Mouse (Mus musculus): ENCODE measurements around the gene Nrxn2. TPM values are rescaled to one million over a fixed set of nuclear protein-coding genes. Genes with fewer than 3 reads are reported as not detected.

Gene Nrxn2
- polyA plus RNA-seq, 1 experiment from 2014 or later = 14.5 TPM

DNA sequence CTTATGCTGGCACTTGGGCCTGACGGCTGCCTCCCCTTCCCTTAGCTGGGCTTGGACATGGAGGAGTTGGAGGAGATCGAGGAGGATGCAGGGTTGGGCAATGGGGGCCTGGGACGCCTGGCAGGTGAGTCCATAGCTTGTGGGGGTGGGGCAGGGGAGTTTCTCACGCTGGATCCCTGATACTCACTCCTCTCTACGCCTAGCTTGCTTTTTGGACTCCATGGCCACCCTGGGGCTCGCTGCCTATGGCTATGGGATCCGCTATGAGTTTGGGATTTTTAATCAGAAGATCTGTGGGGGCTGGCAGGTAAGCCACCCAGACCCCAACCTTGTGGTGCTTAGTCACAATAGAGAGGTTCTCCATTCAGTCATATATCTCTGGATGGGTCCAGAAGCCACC, 32.7 kb upstream of the Nrxn2 start:
- H3K9ac ChIP-seq (ENCODE audit: low read length) = no peak overlapping the region
- WGBS = 87% methylated on average over 7 of the region's 7 CpGs
- no peak overlapping the region for H3K4me2 ChIP-seq (ENCODE audit: low read depth)
- DNase-seq (ENCODE audit: low spot score) (no peak), ATAC-seq (ENCODE audit: insufficient read depth, low FRiP score, low TSS enrichment) (no peak)
- H3K27ac ChIP-seq (ENCODE audit: low read depth, low read length) = no peak overlapping the region
- no peaks in the 10 kb centered on the region for H3K36me3 ChIP-seq (ENCODE audit: control insufficient read depth, insufficient read depth, low read length)
- 0 out of 2 replicates have a peak, but pooled peaks cover 7% of the 10 kb centered on the region for H3K4me1 ChIP-seq (ENCODE audit: control insufficient read depth, insufficient read depth, low read length)
- no peaks in the 10 kb centered on the region for H3K27me3 ChIP-seq (ENCODE audit: control insufficient read depth, insufficient read depth, low read length)
- no peak overlapping the region for H3K4me3 ChIP-seq (ENCODE audit: low read depth, low read length)
- no peaks in the 10 kb centered on the region for H3K9me3 ChIP-seq (ENCODE audit: control insufficient read depth, low read length)

DNA sequence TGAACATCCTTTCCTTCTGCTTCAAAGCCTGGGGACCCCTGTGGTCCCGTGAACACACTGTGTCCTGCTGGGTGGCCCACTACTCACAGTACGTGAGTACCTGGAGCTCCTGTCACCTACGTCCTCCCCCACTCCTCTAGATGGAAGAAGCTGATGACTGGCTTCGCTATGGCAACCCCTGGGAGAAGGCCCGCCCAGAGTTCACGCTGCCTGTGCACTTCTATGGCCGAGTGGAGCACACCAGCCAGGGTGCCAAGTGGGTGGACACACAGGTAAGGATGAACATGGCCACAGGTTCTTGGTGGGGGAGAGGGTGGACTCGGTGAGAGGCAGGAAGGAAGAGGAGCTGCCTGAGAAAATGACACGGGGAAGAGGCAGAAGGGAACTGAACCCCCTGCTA, 32.3 kb upstream of the Nrxn2 start:
- Histone ChIP-seq H3K4me2 (ENCODE audit: low read depth) (no peak overlapping the region), H3K36me3 (ENCODE audit: control insufficient read depth, insufficient read depth, low read length) (no peaks in the 10 kb centered on the region), H3K27ac (ENCODE audit: low read depth, low read length) (no peak overlapping the region), H3K9ac (ENCODE audit: low read length) (no peak overlapping the region), H3K27me3 (ENCODE audit: control insufficient read depth, insufficient read depth, low read length) (no peaks in the 10 kb centered on the region), H3K4me3 (ENCODE audit: low read depth, low read length) (no peak overlapping the region), H3K9me3 (ENCODE audit: control insufficient read depth, low read length) (no peaks in the 10 kb centered on the region), H3K4me1 (ENCODE audit: control insufficient read depth, insufficient read depth, low read length) (0 out of 2 replicates have a peak, but pooled peaks cover 7% of the 10 kb centered on the region)
- ATAC-seq (ENCODE audit: insufficient read depth, low FRiP score, low TSS enrichment) = no peak
- WGBS = 67% methylated on average over 9 of the region's 9 CpGs
- DNase-seq (ENCODE audit: low spot score) = no peak

DNA sequence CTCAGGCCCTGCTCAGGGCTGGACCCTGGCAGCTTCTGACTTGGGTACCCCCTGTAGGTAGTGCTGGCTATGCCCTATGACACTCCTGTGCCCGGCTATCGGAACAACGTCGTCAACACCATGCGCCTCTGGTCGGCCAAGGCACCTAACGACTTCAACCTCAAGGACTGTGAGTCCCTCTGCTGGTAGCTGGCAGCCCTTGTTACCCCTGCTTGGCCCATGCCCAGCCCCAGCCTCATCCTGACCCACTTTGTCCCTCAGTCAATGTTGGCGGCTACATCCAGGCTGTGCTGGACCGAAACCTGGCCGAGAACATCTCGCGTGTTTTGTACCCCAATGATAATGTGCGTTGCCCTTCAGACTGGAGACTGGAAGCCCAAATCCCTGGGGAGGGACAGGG, 30.5 kb upstream of the Nrxn2 start:
- DNase-seq (ENCODE audit: low spot score) (no peak), ATAC-seq (ENCODE audit: insufficient read depth, low FRiP score, low TSS enrichment) (no peak)
- 82% methylated on average over 13 of the region's 13 CpGs for WGBS
- Histone ChIP-seq H3K4me1 (ENCODE audit: control insufficient read depth, insufficient read depth, low read length) (0 out of 2 replicates have a peak, but pooled peaks cover 7% of the 10 kb centered on the region), H3K27me3 (ENCODE audit: control insufficient read depth, insufficient read depth, low read length) (no peaks in the 10 kb centered on the region), H3K9ac (ENCODE audit: low read length) (no peak overlapping the region), H3K27ac (ENCODE audit: low read depth, low read length) (no peak overlapping the region), H3K4me3 (ENCODE audit: low read depth, low read length) (no peak overlapping the region), H3K9me3 (ENCODE audit: control insufficient read depth, low read length) (no peaks in the 10 kb centered on the region), H3K36me3 (ENCODE audit: control insufficient read depth, insufficient read depth, low read length) (no peaks in the 10 kb centered on the region), H3K4me2 (ENCODE audit: low read depth) (no peak overlapping the region)

DNA sequence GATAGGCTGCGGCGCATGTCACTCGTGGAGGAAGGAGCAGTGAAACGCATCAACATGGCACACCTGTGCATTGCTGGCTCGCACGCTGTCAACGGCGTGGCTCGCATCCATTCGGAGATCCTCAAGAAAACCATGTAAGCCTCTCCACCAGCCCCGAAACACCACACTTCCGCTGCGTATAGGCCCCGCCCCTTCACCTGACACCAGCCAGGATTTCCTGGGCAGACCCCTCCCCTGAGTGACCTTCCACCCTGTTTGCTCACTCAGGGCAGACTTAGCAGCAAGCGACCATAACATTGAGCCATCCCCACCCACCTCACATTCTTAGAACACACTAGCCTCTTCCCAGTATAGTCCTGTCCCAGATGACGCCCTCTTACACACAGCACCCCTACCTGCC, 28.7 kb upstream of the Nrxn2 start:
- peak overlapping the region; percentile 39 for H3K4me2 ChIP-seq (ENCODE audit: low read depth)
- ATAC-seq (ENCODE audit: insufficient read depth, low FRiP score, low TSS enrichment) = no peak
- H3K4me1 ChIP-seq (ENCODE audit: control insufficient read depth, insufficient read depth, low read length) = 0 out of 2 replicates have a peak, but pooled peaks cover 3% of the 10 kb centered on the region
- no peak for DNase-seq (ENCODE audit: low spot score)
- no peaks in the 10 kb centered on the region for H3K27me3 ChIP-seq (ENCODE audit: control insufficient read depth, insufficient read depth, low read length)
- H3K27ac ChIP-seq (ENCODE audit: low read depth, low read length) = no peak overlapping the region
- no peak overlapping the region for H3K4me3 ChIP-seq (ENCODE audit: low read depth, low read length)
- 8% methylated on average over 16 of the region's 16 CpGs for WGBS
- H3K36me3 ChIP-seq (ENCODE audit: control insufficient read depth, insufficient read depth, low read length) = no peaks in the 10 kb centered on the region
- H3K9me3 ChIP-seq (ENCODE audit: control insufficient read depth, low read length) = no peaks in the 10 kb centered on the region
- H3K9ac ChIP-seq (ENCODE audit: low read length) = no peak overlapping the region

DNA sequence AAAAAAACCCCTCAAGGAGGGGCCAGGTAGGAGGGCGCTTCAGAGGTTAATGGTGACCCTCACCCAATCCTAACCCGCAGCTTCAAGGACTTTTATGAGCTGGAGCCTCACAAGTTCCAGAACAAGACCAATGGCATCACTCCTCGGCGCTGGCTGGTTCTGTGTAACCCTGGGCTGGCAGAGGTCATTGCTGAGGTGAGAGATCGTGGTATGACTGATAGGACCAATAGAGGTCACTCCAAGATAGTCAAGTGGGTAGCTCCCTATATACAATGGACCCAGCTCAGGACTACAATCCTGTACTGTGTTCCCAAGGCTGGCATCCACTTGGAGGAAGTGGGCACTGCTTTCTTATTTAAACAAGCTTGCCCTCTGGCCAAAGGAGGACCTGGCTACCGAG, 28.3 kb upstream of the Nrxn2 start:
- no peak overlapping the region for H3K4me3 ChIP-seq (ENCODE audit: low read depth, low read length)
- no peak for ATAC-seq (ENCODE audit: insufficient read depth, low FRiP score, low TSS enrichment)
- 62% methylated on average over 6 of the region's 6 CpGs for WGBS
- no peaks in the 10 kb centered on the region for H3K36me3 ChIP-seq (ENCODE audit: control insufficient read depth, insufficient read depth, low read length)
- no peak overlapping the region for H3K4me2 ChIP-seq (ENCODE audit: low read depth)
- no peak overlapping the region for H3K27ac ChIP-seq (ENCODE audit: low read depth, low read length)
- no peaks in the 10 kb centered on the region for H3K27me3 ChIP-seq (ENCODE audit: control insufficient read depth, insufficient read depth, low read length)
- H3K9ac ChIP-seq (ENCODE audit: low read length) = no peak overlapping the region
- no peak for DNase-seq (ENCODE audit: low spot score)
- H3K9me3 ChIP-seq (ENCODE audit: control insufficient read depth, low read length) = no peaks in the 10 kb centered on the region
- H3K4me1 ChIP-seq (ENCODE audit: control insufficient read depth, insufficient read depth, low read length) = 0 out of 2 replicates have a peak, but pooled peaks cover 3% of the 10 kb centered on the region

DNA sequence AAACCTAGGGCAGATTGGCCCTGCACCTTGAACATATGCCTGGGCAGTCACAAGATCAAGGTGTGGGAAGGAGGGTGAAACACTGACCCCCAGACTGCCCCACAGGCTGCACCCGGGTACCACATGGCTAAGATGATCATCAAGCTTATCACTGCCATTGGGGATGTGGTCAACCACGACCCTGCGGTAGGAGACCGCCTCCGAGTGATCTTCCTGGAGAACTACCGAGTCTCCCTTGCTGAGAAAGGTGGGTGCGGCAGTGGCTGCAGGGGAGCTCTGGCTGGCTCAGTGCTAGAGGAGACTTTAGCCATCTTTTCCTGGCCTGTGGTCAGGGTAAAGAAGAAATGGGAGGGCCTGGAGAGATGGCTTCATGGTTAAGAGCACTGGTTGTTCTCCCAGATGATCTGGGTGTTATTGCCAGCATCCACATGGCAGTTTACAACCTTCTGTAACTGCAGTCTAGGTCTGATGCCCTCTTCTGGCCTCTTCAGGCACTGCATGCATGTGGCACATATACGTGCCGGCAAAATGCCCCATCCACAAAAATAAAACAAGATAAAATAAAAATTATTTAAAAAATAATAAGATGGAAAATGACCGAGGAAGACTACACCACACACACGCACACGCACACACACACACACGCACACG, 25.7 kb upstream of the Nrxn2 start:
- H3K4me3 ChIP-seq (ENCODE audit: low read depth, low read length) = no peak overlapping the region
- WGBS = 89% methylated on average over 14 of the region's 14 CpGs
- H3K9me3 ChIP-seq (ENCODE audit: control insufficient read depth, low read length) = no peaks in the 10 kb centered on the region
- H3K9ac ChIP-seq (ENCODE audit: low read length) = no peak overlapping the region
- DNase-seq (ENCODE audit: low spot score) = no peak
- H3K27ac ChIP-seq (ENCODE audit: low read depth, low read length) = no peak overlapping the region
- H3K27me3 ChIP-seq (ENCODE audit: control insufficient read depth, insufficient read depth, low read length) = no peaks in the 10 kb centered on the region
- no peak overlapping the region for H3K4me2 ChIP-seq (ENCODE audit: low read depth)
- ATAC-seq (ENCODE audit: insufficient read depth, low FRiP score, low TSS enrichment) = no peak
- H3K4me1 ChIP-seq (ENCODE audit: control insufficient read depth, insufficient read depth, low read length) = 0 out of 2 replicates have a peak, but pooled peaks cover 3% of the 10 kb centered on the region
- no peaks in the 10 kb centered on the region for H3K36me3 ChIP-seq (ENCODE audit: control insufficient read depth, insufficient read depth, low read length)

DNA sequence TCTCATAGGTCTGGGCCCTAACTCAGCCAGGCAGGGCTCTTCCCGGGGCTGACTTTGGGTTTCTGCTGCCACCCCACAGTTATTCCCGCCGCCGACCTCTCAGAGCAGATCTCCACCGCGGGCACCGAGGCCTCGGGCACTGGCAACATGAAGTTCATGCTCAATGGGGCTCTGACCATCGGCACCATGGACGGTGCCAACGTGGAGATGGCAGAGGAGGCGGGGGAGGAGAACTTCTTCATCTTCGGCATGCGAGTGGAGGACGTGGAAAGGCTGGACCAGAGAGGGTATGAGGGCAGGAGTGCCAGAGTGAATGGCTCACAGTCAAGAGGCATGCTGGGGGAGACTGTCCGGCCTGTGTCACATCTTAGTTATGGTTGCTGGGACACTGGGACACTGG, 24.9 kb upstream of the Nrxn2 start:
- no peak overlapping the region for H3K27ac ChIP-seq (ENCODE audit: low read depth, low read length)
- H3K4me2 ChIP-seq (ENCODE audit: low read depth) = no peak overlapping the region
- no peak overlapping the region for H3K4me3 ChIP-seq (ENCODE audit: low read depth, low read length)
- H3K9ac ChIP-seq (ENCODE audit: low read length) = no peak overlapping the region
- H3K27me3 ChIP-seq (ENCODE audit: control insufficient read depth, insufficient read depth, low read length) = no peaks in the 10 kb centered on the region
- no peaks in the 10 kb centered on the region for H3K36me3 ChIP-seq (ENCODE audit: control insufficient read depth, insufficient read depth, low read length)
- ATAC-seq (ENCODE audit: insufficient read depth, low FRiP score, low TSS enrichment) = no peak
- H3K9me3 ChIP-seq (ENCODE audit: control insufficient read depth, low read length) = no peaks in the 10 kb centered on the region
- no peak for DNase-seq (ENCODE audit: low spot score)
- peaks cover 5% of the 10 kb centered on the region; the same call in 1 of the 2 replicates for H3K4me1 ChIP-seq (ENCODE audit: control insufficient read depth, insufficient read depth, low read length)
- 92% methylated on average over 16 of the region's 16 CpGs for WGBS

DNA sequence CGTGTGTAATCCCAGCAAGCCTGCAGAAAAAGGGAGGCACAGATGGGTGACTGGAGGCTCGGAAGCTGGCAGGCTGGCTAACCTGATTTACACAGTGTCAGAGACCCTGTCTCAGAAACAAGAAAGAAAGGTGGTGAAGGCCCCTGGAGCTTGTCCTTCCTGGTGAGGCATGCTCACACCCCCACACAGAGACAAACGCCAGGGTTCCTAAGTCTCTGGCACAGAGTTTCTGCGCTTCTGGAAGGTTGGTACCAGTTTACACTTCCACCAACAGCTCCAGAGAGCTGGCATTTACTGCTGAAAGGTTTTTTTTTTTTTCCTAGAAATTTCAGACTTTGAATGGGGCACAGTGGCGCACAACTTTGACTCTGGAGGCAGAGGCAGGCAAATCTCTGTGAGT, 22.3 kb upstream of the Nrxn2 start:
- Histone ChIP-seq H3K9me3 (ENCODE audit: control insufficient read depth, low read length) (no peaks in the 10 kb centered on the region), H3K27me3 (ENCODE audit: control insufficient read depth, insufficient read depth, low read length) (peaks cover 20% of the 10 kb centered on the region), H3K4me3 (ENCODE audit: low read depth, low read length) (no peak overlapping the region), H3K4me1 (ENCODE audit: control insufficient read depth, insufficient read depth, low read length) (peaks cover 21% of the 10 kb centered on the region), H3K36me3 (ENCODE audit: control insufficient read depth, insufficient read depth, low read length) (no peaks in the 10 kb centered on the region), H3K27ac (ENCODE audit: low read depth, low read length) (no peak overlapping the region), H3K9ac (ENCODE audit: low read length) (no peak overlapping the region), H3K4me2 (ENCODE audit: low read depth) (no peak overlapping the region)
- ATAC-seq (ENCODE audit: insufficient read depth, low FRiP score, low TSS enrichment) (no peak), DNase-seq (ENCODE audit: low spot score) (no peak)
- WGBS = 89% methylated on average over 5 of the region's 5 CpGs

DNA sequence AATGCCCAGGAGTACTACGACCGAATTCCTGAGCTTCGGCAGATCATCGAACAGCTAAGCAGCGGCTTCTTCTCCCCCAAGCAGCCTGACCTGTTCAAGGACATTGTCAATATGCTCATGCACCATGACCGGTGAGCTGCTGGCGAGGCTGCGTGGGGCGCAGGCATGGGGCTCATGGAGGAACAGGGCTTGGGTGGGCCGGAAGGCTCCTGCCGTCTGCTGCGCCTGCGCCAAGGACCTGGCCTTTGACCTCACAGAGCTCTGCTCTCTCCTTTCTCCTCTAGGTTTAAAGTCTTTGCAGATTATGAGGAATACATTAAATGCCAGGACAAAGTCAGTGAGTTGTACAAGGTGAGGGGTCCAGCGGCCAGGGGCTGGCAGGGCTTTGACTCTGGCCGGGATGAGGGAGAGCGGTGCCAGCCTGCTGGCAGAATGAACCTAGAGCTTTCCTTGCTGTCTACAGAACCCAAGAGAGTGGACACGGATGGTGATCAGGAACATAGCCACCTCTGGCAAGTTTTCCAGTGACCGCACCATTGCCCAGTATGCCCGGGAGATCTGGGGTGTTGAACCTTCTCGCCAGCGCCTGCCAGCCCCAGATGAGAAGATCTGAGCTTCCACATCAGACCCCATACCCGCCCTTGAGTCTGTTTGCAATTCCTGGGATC, 20.8 kb upstream of the Nrxn2 start:
- H3K4me3 ChIP-seq (ENCODE audit: low read depth, low read length) = no peak overlapping the region
- no peak overlapping the region for H3K27ac ChIP-seq (ENCODE audit: low read depth, low read length)
- H3K36me3 ChIP-seq (ENCODE audit: control insufficient read depth, insufficient read depth, low read length) = no peaks in the 10 kb centered on the region
- no peaks in the 10 kb centered on the region for H3K9me3 ChIP-seq (ENCODE audit: control insufficient read depth, low read length)
- no peak overlapping the region for H3K9ac ChIP-seq (ENCODE audit: low read length)
- no peak for DNase-seq (ENCODE audit: low spot score)
- peaks cover 26% of the 10 kb centered on the region for H3K27me3 ChIP-seq (ENCODE audit: control insufficient read depth, insufficient read depth, low read length)
- no peak for ATAC-seq (ENCODE audit: insufficient read depth, low FRiP score, low TSS enrichment)
- WGBS = 89% methylated on average over 21 of the region's 22 CpGs
- no peak overlapping the region for H3K4me2 ChIP-seq (ENCODE audit: low read depth)
- peaks cover 28% of the 10 kb centered on the region for H3K4me1 ChIP-seq (ENCODE audit: control insufficient read depth, insufficient read depth, low read length)

Data from neural tube, embryonic 11.5 days (tissue).